Mouse (Mus musculus) Patski (cell line): ENCODE data around the gene Rpusd1. TPM values are rescaled to one million over a fixed set of nuclear protein-coding genes. Genes with fewer than 3 reads are reported as not detected.
"Not testable (repeated sequence)": the region's sequence is repeated elsewhere in the genome, so short reads cannot be mapped to it uniquely, and the experiment has no call there.

Experiments
- ATAC-seq: fragments of 100-300 bp; one replicate; pipeline ENCODE4 v1.8.0; 2021
- CTCF ChIA-PET: fragments of 350-600 bp; sonication (Branson Sonifier 250); formaldehyde crosslinking; loops from one replicate; lab custom pipeline; 2022; ENCODE audit warnings: inconsistent platforms; lab: Charles Lee
- POLR2A ChIA-PET: fragments of 350-600 bp; sonication (Branson Sonifier 250); formaldehyde crosslinking; loops from one replicate; lab custom pipeline; 2022; ENCODE audit warnings: antibody characterized with exemption, inconsistent platforms; lab: Charles Lee
- DNase-seq: peaks from one replicate; pipeline ENCODE4 v3.0.0-alpha.2; 2011; ENCODE audit warnings: low read depth, low spot score
- H3K27me3 ChIP-seq: fragments of 371-371 bp; one replicate; pipeline ENCODE4 v1.5.1; 2021
- CTCF ChIP-seq: fragments of 100-300 bp; IDR thresholded peaks from one replicate; pipeline ENCODE4 v1.5.1; 2021
- in situ Hi-C: fragments of 300-500 bp; cut with MboI; formaldehyde crosslinking; loops from 3 replicates; pipeline ENCODE4 v1.11.1; 2018; ENCODE audit warnings: low pct_unique_long_range_greater_than_20kb, mixed read lengths
- polyA plus RNA-seq: library from polyadenylated mRNA; unstranded; gene quantifications from one replicate; pipeline ENCODE4 v1.2.3, GENCODE M21; 2021

Gene Rpusd1
- polyA plus RNA-seq, 1 experiment from 2014 or later, result 18.5 TPM

GRCm38 (mm10) chr17:25735246-25735645 lies 7.8 kb downstream of the Rpusd1 start:
- CTCF ChIA-PET, result interaction anchor here (0.6 kb wide), 1 partner anchor 68 kb away, joined by 3 read pairs; no protein-coding TSS in a partner anchor
- no peak for DNase-seq
- TF ChIP-seq CTCF, result no peak
- no peaks in the 10 kb centered on the region for H3K27me3 ChIP-seq
- in situ Hi-C loops, result no loop called here
- POLR2A ChIA-PET, result no interaction called here
- ATAC-seq, result no peak

GRCm38 (mm10) chr17:25735745-25736144 lies 8.3 kb downstream of the Rpusd1 start, which contains the start of gene Mslnl:
TSS of gene Mslnl (plus strand) at chr17:25736042.
- POLR2A ChIA-PET, result no interaction called here
- CTCF ChIA-PET, result interaction anchor here (0.6 kb wide), 1 partner anchor 67 kb away, joined by 3 read pairs; no protein-coding TSS in a partner anchor

GRCm38 (mm10) chr17:25738861-25739260 lies 11.4 kb downstream of the Rpusd1 start:
- DNase-seq (no peak), ATAC-seq (no peak)
- ChIA-PET POLR2A (no interaction called here), CTCF (no interaction called here)
- H3K27me3 ChIP-seq, result no peaks in the 10 kb centered on the region
- no peak for TF ChIP-seq CTCF
- in situ Hi-C loops, result no loop called here

More at GRCm38 (mm10) chr17:25735745-25736144, 8.3 kb downstream of the Rpusd1 start, which contains the start of gene Mslnl:
- DNase-seq (no peak), ATAC-seq (no peak)
- no peak for TF ChIP-seq CTCF
- H3K27me3 ChIP-seq, result no peaks in the 10 kb centered on the region
- in situ Hi-C loops, result no loop called here

DNA sequence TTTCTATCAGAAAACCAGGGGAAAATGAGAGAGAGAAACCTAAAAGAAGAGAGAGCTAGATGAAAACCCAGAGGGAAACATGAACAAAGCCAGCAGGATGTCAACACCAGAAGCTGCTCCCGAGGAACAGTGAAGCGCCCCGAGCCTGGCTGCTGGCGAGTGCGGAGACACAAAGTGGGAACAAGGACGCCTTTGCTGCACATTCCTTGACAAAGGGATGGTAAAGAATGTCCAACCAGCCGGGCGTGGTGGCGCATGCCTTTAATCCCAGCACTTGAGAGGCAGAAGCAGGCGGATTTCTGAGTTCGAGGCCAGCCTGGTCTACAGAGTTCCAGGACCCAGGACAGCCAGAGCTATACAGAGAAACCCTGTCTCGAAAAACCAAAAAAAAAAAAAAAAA lies 14.0 kb downstream of the Rpusd1 start:
- ATAC-seq, H3K27me3 ChIP-seq, DNase-seq, in situ Hi-C loops: not testable (repeated sequence)
- ChIA-PET POLR2A (interaction anchor here (0.6 kb wide), 1 partner anchor 11 kb away, joined by 3 read pairs; no protein-coding TSS in a partner anchor), CTCF (interaction anchor here (1.1 kb wide), 1 partner anchor 9 kb away, joined by 3 read pairs; no protein-coding TSS in a partner anchor)

GRCm38 (mm10) chr17:25743831-25744230 lies 16.4 kb downstream of the Rpusd1 start:
- in situ Hi-C loops, result no loop called here
- DNase-seq (no peak), ATAC-seq (no peak)
- ChIA-PET POLR2A (no interaction called here), CTCF (no interaction called here)
- no peaks in the 10 kb centered on the region for H3K27me3 ChIP-seq
- no peak for TF ChIP-seq CTCF

DNA sequence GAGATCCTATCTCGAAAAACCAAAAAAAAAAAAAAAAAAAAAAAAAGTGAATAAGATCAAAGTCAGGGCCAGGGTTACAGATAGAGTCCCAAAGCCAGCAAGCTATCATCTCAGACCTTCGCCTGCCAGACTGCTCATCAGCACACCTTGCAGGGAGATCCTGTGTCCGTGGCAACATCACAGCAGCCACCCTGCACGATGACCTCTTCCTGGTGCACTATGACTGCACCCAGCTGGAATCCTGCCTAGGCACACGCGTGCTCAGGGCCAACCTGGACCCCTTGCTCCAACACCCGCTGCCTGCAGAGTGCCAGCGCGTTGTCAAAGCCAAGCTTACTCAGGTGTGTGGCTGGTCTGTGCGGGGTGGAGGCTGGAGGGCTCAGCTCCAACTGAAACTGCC lies 16.8 kb downstream of the Rpusd1 start:
- H3K27me3 ChIP-seq, result no peaks in the 10 kb centered on the region
- DNase-seq (no peak), ATAC-seq (no peak)
- ChIA-PET POLR2A (no interaction called here), CTCF (no interaction called here)
- in situ Hi-C loops, result no loop called here
- TF ChIP-seq CTCF, result no peak

DNA sequence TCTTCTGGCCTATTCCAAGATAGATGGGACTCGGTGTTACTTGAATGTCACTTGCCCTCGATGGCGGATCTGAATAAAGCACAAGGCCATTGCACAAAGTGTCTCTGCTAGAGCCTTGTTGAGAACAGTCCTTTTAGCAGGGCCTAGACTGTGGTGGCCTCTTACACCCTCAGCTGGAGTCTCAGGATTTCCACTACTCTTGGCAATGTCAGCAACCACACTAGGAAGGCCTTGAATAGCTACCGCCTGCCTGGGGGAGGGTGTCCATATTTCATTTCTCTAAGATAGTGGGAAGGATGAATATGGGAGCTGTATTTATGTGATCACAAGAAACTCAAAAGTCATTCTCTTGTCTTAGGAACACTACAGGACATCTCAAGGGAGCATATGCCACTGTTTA lies 20.8 kb downstream of the Rpusd1 start:
- CTCF ChIA-PET, result no interaction called here

GRCm38 (mm10) chr17:25749314-25749713 lies 21.8 kb downstream of the Rpusd1 start:
- no peaks in the 10 kb centered on the region for H3K27me3 ChIP-seq
- ChIA-PET CTCF (no interaction called here), POLR2A (no interaction called here)
- TF ChIP-seq CTCF, result no peak
- DNase-seq (no peak), ATAC-seq (no peak)
- in situ Hi-C loops, result no loop called here

More for the DNA sequence above, 20.8 kb downstream of the Rpusd1 start:
- H3K27me3 ChIP-seq, result no peaks in the 10 kb centered on the region
- no peak for TF ChIP-seq CTCF
- ATAC-seq (no peak), DNase-seq (no peak)
- POLR2A ChIA-PET, result no interaction called here
- in situ Hi-C loops, result no loop called here

- CTCF ChIA-PET, result no interaction called here
- TF ChIP-seq CTCF, result no peak
- in situ Hi-C loops, result no loop called here
- ATAC-seq (no peak), DNase-seq (peak; percentile 60)
- POLR2A ChIA-PET, result no interaction called here
- H3K27me3 ChIP-seq, result no peaks in the 10 kb centered on the region
These were observed 24.0 kb downstream of the Rpusd1 start for GRCm38 (mm10) chr17:25751446-25751845.

DNA sequence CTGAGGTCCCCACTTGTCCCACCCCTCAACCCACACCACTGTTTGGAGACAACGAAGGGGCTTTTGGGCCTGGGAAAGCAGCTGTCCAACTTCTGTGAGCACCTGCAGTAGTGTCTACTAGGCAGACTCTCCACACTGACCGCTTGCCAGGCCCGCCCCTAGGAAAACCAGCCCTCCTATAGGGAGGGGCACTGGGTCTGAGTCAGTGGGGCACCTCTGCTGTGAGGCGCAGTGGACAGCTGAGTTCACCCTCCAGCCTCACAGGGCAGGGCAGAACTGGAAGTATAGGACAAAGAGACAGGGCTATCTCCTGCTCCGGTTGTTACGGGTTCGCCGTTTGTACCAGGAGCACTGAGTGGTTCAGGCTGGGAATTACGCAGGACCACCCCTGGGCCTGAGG lies 26.8 kb downstream of the Rpusd1 start, which contains the start of gene Msln:
Gene Msln (minus strand): TSS at position 138 of the 400 bp plus-strand sequence.
- ChIA-PET CTCF (no interaction called here), POLR2A (no interaction called here)
- TF ChIP-seq CTCF, result no peak
- ATAC-seq (no peak), DNase-seq (no peak)
- H3K27me3 ChIP-seq, result no peaks in the 10 kb centered on the region
- in situ Hi-C loops, result no loop called here

DNA sequence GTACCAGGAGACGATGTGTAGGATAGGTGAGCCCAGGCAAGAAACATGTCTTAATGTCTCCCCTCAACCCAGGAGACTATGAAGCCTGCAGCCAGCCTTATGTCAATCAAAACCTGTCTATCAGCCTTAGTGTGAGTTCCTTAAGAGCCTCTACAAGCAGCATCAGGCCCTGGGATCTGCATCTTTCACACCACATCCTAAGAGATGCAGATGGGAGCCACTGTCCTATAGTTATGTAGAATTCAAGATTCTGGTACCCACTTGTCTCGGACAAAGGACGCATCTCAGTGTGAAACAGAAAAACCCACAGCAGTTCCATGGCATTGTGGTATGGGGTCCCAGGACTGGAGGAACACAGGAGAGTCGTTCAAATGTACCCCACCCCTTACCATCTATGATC lies 27.6 kb downstream of the Rpusd1 start:
- in situ Hi-C loops, result no loop called here
- ChIA-PET POLR2A (no interaction called here), CTCF (no interaction called here)
- DNase-seq, result no peak
- no peak for ATAC-seq
- no peaks in the 10 kb centered on the region for H3K27me3 ChIP-seq
- no peak for TF ChIP-seq CTCF
